Mouse (Mus musculus) kidney, adult 9 months (tissue): ENCODE results near the gene Drg2.
"Not testable (repeated sequence)": the region's sequence is repeated elsewhere in the genome, so short reads cannot be mapped to it uniquely, and the experiment has no call there.

ENCODE experiments used
- DNase-seq: peaks from one replicate; pipeline ENCODE4 v3.0.0; 2022

Drg2 gene

GRCm38 (mm10) chr11:60454080-60454744 is at the start of gene Drg2:
Gene Drg2 (plus strand): TSS chr11:60454591.
- DNase-seq = peak; percentile 89

GRCm38 (mm10) chr11:60406606-60407005 is 47.8 kb upstream of the Drg2 start:
- no peak for DNase-seq

- peak; percentile 84 for DNase-seq
Measured at GRCm38 (mm10) chr11:60412173-60412572, 42.2 kb upstream of the Drg2 start.

- DNase-seq = no peak
Measured at GRCm38 (mm10) chr11:60412921-60413320, 41.5 kb upstream of the Drg2 start.

GRCm38 (mm10) chr11:60416590-60416962 is 37.8 kb upstream of the Drg2 start:
- no peak for DNase-seq

- DNase-seq = peak; percentile 99
Measured at GRCm38 (mm10) chr11:60416963-60417716, 37.3 kb upstream of the Drg2 start, which contains the start of gene Gid4. Gene Gid4 (plus strand): TSS chr11:60417145.

GRCm38 (mm10) chr11:60417717-60418472 is 36.5 kb upstream of the Drg2 start, which contains the start of gene Atpaf2:
Gene Atpaf2 (minus strand): TSS chr11:60418457.
- DNase-seq = peak; percentile 24

GRCm38 (mm10) chr11:60418473-60418803 is 36.0 kb upstream of the Drg2 start:
- peak; percentile 22 for DNase-seq

GRCm38 (mm10) chr11:60422046-60422668 is 32.2 kb upstream of the Drg2 start:
- DNase-seq = peak; percentile 17

- DNase-seq = no peak
Measured at GRCm38 (mm10) chr11:60423006-60423405, 31.4 kb upstream of the Drg2 start.

GRCm38 (mm10) chr11:60426417-60426816 is 28.0 kb upstream of the Drg2 start:
- no peak for DNase-seq

GRCm38 (mm10) chr11:60427628-60428027 is 26.8 kb upstream of the Drg2 start:
- no peak for DNase-seq

GRCm38 (mm10) chr11:60433501-60433900 is 20.9 kb upstream of the Drg2 start:
- DNase-seq = no peak

GRCm38 (mm10) chr11:60435133-60435532 is 19.3 kb upstream of the Drg2 start:
- DNase-seq = no peak

GRCm38 (mm10) chr11:60436618-60437017 is 17.8 kb upstream of the Drg2 start:
- DNase-seq = no peak

- not testable (repeated sequence) for DNase-seq
Measured at GRCm38 (mm10) chr11:60439621-60440020, 14.8 kb upstream of the Drg2 start.

- peak; percentile 8 for DNase-seq
Measured at GRCm38 (mm10) chr11:60440176-60440575, 14.2 kb upstream of the Drg2 start.

GRCm38 (mm10) chr11:60442896-60443295 is 11.5 kb upstream of the Drg2 start:
- DNase-seq = no peak

- no peak for DNase-seq
Measured at GRCm38 (mm10) chr11:60444007-60444406, 10.4 kb upstream of the Drg2 start.

- no peak for DNase-seq
Measured at GRCm38 (mm10) chr11:60454745-60455087, 325 bp downstream of the Drg2 start.

GRCm38 (mm10) chr11:60457973-60458372 is 3.6 kb downstream of the Drg2 start:
- DNase-seq = peak; percentile 35

GRCm38 (mm10) chr11:60465943-60466380 is 11.6 kb downstream of the Drg2 start:
- DNase-seq = peak; percentile 92

- DNase-seq = no peak
Measured at GRCm38 (mm10) chr11:60469039-60469438, 14.6 kb downstream of the Drg2 start, which contains the start of gene Myo15. Gene Myo15 (plus strand): TSS chr11:60469339.
